Mouse (Mus musculus) heart, adult 2 months (tissue): ENCODE results near the gene Lgr4. TPM values are rescaled to one million over a fixed set of nuclear protein-coding genes. Genes with fewer than 3 reads are reported as not detected.

ENCODE experiments used
- DNase-seq, 2 experiments: peaks; one replicate each; pipeline ENCODE4 v3.0.0; 2021
- H3K27ac ChIP-seq: fragments of 200-600 bp; 2 replicates; pipeline ENCODE4 v1.8.1; 2022
- H3K27me3 ChIP-seq: fragments of 200-500 bp; 2 replicates; pipeline ENCODE4 v1.6.1; 2012; ENCODE audit warnings: mild to moderate bottlenecking, low read length, inconsistent platforms, mixed read lengths; ENCODE audit not compliant: control insufficient read depth, insufficient read depth
- H3K36me3 ChIP-seq: fragments of 200-500 bp; 2 replicates; pipeline ENCODE4 v1.6.1; 2012; ENCODE audit warnings: low read length, inconsistent platforms; ENCODE audit not compliant: control insufficient read depth, insufficient read depth
- H3K4me1 ChIP-seq: fragments of 200-500 bp; 2 replicates; pipeline ENCODE4 v1.6.1; 2011; ENCODE audit warnings: low read length; ENCODE audit not compliant: control insufficient read depth, insufficient read depth
- H3K4me3 ChIP-seq: fragments of 200-600 bp; 2 replicates; pipeline ENCODE4 v1.8.1; 2022
- H3K79me2 ChIP-seq: fragments of 200-500 bp; replicated peaks from 2 replicates; pipeline ENCODE4 v1.6.1; 2012; ENCODE audit warnings: mild to moderate bottlenecking, inconsistent platforms, low read length, moderate library complexity, mixed read lengths; ENCODE audit not compliant: control insufficient read depth, insufficient read depth
- H3K9ac ChIP-seq: fragments of 200-500 bp; 2 replicates; pipeline ENCODE4 v1.6.1; 2012; ENCODE audit warnings: low read depth, mild to moderate bottlenecking, control low read depth, inconsistent platforms, low read length, mixed read lengths
- CTCF ChIP-seq: fragments of 200-600 bp; IDR thresholded peaks from 2 replicates; pipeline ENCODE4 v1.8.1; 2022; ENCODE audit warnings: antibody characterized with exemption, mild to moderate bottlenecking, moderate library complexity
- EP300 ChIP-seq: fragments of 200-500 bp; IDR thresholded peaks from 2 replicates; pipeline ENCODE4 v1.6.1; 2011; ENCODE audit warnings: low read depth, low read length, control low read depth; ENCODE audit not compliant: insufficient read depth
- POLR2A ChIP-seq: fragments of 200-500 bp; IDR thresholded peaks from 2 replicates; pipeline ENCODE4 v1.6.1; 2011; ENCODE audit warnings: mild to moderate bottlenecking, low read depth, low read length, control low read depth; ENCODE audit not compliant: insufficient read depth
- WGBS: fragments of 180-500 bp; shearing (Covaris S2); methylation state at CpG from one replicate; pipeline ENCODE4 v1.1.7; 2018; 5-methylcytosine and 5-hydroxymethylcytosine counted together
- intact Hi-C: fragments of 180-260 bp; cut with DNase I; formaldehyde crosslinking; loops from one replicate; pipeline ENCODE4 v1.15.1; 2025
- polyA plus RNA-seq: library from polyadenylated mRNA; depleted of rRNA; stranded (reverse); fragments of >200 nt; gene quantifications from 2 replicates; pipeline ENCODE4 v1.2.3, GENCODE M21; 2012
- total RNA-seq, 2 experiments: library from RNA; stranded (reverse); gene quantifications; 2 replicates each; pipeline ENCODE4 v1.2.3; 2021

Lgr4 gene
- total and polyA plus RNA-seq, 3 experiments = 13.5 to 23.7 (median 22.1) TPM

- no peaks in the 10 kb centered on the region for H3K27me3 ChIP-seq
- H3K79me2 ChIP-seq = peaks cover 2% of the 10 kb centered on the region; the same call in 1 of the 2 replicates
- no peak overlapping the region for H3K27ac ChIP-seq
- H3K4me1 ChIP-seq = peaks cover 1% of the 10 kb centered on the region
- no peak overlapping the region for H3K9ac ChIP-seq
- H3K36me3 ChIP-seq = peaks cover 4% of the 10 kb centered on the region; the same call in 1 of the 2 replicates
- no peak for DNase-seq
- intact Hi-C loops = no loop called here
- no peak for TF ChIP-seq CTCF
- no peak for TF ChIP-seq POLR2A
- TF ChIP-seq EP300 = no peak
- WGBS = 98% methylated on average over 3 of the region's 3 CpGs
- H3K4me3 ChIP-seq = no peak overlapping the region
Observed at GRCm38 (mm10) chr2:109935194-109935593, 17.7 kb downstream of the Lgr4 start.

DNA sequence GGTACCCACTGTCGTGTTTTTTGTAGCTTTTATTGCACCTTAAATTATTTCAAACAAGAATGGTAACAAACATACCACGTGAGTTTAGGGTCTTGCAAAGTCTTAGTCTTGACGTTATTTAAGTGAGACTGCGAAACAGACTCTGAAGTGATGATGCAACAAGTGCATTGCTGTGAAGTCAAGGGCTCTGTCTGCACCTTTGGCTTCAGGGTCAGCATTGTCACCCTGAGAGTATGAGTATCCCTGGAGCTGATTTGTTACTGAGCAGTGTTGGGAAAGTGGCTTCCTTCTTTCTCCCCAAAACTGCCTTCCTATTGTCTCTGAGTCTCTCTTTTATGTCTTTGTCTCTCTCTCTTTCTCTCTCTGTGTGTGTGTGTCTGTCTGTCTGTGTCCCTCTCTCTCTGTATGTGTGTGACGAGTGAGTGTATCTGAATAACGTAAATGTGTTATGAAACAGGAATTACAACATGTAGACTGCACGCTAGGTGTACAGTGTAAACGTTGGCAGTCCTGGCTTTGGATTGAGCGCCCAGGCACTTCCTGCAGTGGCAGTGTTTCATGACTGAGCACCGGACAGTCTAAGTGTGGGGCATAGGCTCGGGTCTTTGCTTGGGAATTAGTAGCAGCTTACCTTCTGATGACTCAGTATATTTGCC, 18.4 kb downstream of the Lgr4 start:
- intact Hi-C loops = no loop called here

DNA sequence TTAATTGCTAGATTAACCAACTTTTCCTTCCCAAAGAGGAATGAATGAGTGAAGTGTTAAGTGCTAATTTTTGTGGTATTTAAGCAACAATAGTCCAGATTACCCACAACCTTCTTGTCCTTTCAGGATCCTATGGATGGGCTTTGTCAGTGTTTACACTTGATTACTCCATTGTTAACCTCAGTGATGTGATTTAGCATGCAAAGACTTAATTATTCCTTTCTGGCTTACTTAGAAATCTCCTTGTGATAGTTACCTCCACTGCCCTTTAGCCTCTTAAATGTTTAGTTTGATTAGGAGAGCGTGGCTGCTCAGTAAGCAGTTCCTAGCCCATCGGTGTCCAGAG, 18.9 kb downstream of the Lgr4 start:
- H3K4me3 ChIP-seq = no peak overlapping the region
- no peak overlapping the region for H3K27ac ChIP-seq
- peaks cover 1% of the 10 kb centered on the region for H3K4me1 ChIP-seq
- H3K27me3 ChIP-seq = no peaks in the 10 kb centered on the region
- H3K9ac ChIP-seq = no peak overlapping the region
- TF ChIP-seq POLR2A (no peak), EP300 (no peak), CTCF (no peak)
- H3K79me2 ChIP-seq = peaks cover 2% of the 10 kb centered on the region; the same call in 1 of the 2 replicates
- intact Hi-C loops = no loop called here
- no peak for DNase-seq
- WGBS = 73% methylated on average over 2 of the region's 2 CpGs
- peaks cover 4% of the 10 kb centered on the region; the same call in 1 of the 2 replicates for H3K36me3 ChIP-seq

More for the DNA sequence above, 18.4 kb downstream of the Lgr4 start:
- 67% methylated on average over 11 of the region's 11 CpGs for WGBS
- Histone ChIP-seq H3K79me2 (peaks cover 2% of the 10 kb centered on the region; the same call in 1 of the 2 replicates), H3K27ac (no peak overlapping the region), H3K9ac (no peak overlapping the region), H3K27me3 (no peaks in the 10 kb centered on the region), H3K4me1 (peaks cover 1% of the 10 kb centered on the region), H3K4me3 (no peak overlapping the region), H3K36me3 (peaks cover 4% of the 10 kb centered on the region; the same call in 1 of the 2 replicates)
- DNase-seq = no peak
- TF ChIP-seq POLR2A = no peak
- no peak for TF ChIP-seq CTCF
- TF ChIP-seq EP300 = no peak

DNA sequence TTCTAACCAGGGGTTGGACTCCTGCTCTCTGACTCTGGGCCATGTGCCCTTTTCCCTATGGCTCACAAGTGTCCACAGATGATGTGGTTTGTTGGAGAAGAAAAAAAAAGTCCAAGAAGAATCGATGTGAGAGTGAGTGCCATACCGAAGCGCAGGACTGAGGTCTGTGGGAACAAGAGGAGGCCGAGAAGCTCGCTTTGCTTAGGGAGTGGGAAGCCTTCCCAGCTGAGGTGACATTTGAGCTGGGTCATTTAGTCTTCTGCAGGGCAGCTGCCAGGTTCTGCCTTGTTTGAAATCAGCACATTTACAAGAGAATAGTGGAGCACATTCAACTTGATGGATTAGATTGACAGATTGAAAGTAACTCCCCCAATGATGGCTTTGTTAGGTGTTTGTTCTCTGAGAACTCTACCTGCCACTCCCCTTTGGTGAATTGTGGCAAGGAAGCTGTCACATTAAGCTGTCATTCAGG, 24.6 kb downstream of the Lgr4 start:
- WGBS = 67% methylated on average over 5 of the region's 5 CpGs
- intact Hi-C loops = no loop called here
- H3K4me1 ChIP-seq = peaks cover 4% of the 10 kb centered on the region

DNA sequence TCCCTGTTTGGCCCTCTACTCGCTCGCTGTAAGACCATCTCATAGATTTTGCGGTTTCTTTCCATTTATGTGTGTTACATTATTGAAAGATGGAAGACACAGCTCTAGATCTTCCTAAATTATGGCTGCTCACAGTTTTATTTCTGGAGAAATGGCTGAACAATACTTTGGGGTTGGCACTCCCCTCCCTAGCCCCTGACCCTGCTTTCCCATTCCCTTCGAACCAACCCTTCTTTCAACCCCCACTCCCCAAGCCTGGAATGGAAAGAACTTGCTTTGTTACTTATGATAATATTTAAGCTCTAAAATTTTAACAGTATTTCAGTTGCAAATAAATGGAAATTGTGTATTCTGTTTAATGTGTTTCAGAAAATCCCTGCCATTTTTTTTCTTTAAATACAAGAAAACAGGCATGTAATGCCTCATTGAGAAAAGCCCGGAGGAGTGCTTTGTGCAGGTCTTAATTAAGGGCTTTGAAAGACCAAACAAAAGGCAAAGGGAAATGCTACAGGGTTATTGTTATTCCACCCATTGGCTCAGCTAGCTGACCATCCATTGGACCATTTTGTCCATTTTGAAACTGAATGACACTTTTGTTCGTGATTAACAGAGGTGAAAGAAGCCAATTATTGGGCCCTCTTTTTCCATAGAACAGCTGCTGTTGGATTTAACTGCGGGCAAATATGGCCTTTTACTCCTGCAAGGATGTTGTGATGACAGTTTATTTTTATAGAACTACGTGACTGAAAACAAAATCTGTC, 25.5 kb downstream of the Lgr4 start:
- intact Hi-C loops = no loop called here
- 87% methylated on average over 8 of the region's 8 CpGs for WGBS
- DNase-seq = no peak
- Histone ChIP-seq H3K27ac (no peak overlapping the region), H3K9ac (no peak overlapping the region), H3K27me3 (no peaks in the 10 kb centered on the region), H3K36me3 (peaks cover 2% of the 10 kb centered on the region; the same call in 1 of the 2 replicates), H3K4me1 (peaks cover 4% of the 10 kb centered on the region), H3K4me3 (no peak overlapping the region), H3K79me2 (no peaks in the 10 kb centered on the region; the same call in 1 of the 2 replicates)
- TF ChIP-seq EP300 (no peak), CTCF (no peak), POLR2A (no peak)

More for the DNA sequence above, 24.6 kb downstream of the Lgr4 start:
- DNase-seq = no peak
- peaks cover 2% of the 10 kb centered on the region; the same call in 1 of the 2 replicates for H3K36me3 ChIP-seq
- no peak overlapping the region for H3K4me3 ChIP-seq
- H3K9ac ChIP-seq = no peak overlapping the region
- no peaks in the 10 kb centered on the region; the same call in 1 of the 2 replicates for H3K79me2 ChIP-seq
- TF ChIP-seq EP300 (no peak), CTCF (no peak), POLR2A (no peak)
- no peak overlapping the region for H3K27ac ChIP-seq
- H3K27me3 ChIP-seq = no peaks in the 10 kb centered on the region
